Mouse (Mus musculus) v-Abl transformed pro-B cells (cell line): ENCODE data around the gene Rexo1.

Experiments
- in situ Hi-C, 2 experiments: fragments of 400-800 bp; cut with MboI; formaldehyde crosslinking; loops; one replicate each; pipeline ENCODE4 v1.15.1; 2025; ENCODE audit not compliant: unreplicated experiment in 2 of 2

Gene Rexo1

DNA sequence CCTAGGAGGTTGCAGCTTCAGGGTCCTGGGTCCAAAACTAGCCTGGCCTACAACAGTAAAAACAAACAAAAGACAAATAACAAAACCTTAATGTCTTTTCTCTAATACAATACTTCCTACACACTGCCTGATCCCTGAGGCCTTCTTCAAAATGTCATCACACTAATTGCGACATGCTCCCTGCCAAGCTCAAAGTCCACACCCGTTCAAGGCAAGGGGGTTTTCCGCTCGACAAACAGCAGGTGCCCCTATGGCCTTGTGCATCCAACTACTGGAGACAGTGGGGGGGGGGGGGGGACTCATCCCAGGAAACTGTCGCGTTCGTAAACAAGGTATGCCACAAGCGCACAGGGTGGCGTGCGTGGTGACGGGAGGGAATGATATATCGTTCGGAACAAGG lies 739 bp downstream of the Rexo1 start:
- in situ Hi-C loops: loop anchor here in 1 of 2 experiments (25.0 kb wide), 1 partner anchor 327 kb away; no protein-coding TSS in a partner anchor

DNA sequence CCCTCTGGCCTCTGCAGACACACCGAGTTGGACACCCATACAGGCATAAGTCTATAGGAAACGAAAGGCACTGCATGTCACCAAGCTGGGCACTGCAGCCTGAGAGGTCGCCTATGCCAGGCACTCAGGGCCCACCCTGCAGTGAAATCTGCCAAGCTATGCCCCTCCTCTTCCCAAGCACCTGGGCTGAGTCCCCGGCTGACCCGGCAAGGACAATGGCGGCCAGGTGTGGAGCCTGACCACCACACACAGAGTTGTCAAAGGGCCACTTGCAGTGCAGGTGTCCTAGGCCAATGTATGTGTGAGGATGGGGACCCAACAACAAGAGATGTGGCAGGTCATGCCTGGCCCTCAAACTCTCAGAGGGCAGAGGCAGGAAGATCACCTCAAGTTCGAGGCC lies 1.9 kb downstream of the Rexo1 start:
- in situ Hi-C loops: loop anchor here (5.0 to 25.0 kb wide), 2 partner anchors 37 to 328 kb away; no protein-coding TSS in a partner anchor

DNA sequence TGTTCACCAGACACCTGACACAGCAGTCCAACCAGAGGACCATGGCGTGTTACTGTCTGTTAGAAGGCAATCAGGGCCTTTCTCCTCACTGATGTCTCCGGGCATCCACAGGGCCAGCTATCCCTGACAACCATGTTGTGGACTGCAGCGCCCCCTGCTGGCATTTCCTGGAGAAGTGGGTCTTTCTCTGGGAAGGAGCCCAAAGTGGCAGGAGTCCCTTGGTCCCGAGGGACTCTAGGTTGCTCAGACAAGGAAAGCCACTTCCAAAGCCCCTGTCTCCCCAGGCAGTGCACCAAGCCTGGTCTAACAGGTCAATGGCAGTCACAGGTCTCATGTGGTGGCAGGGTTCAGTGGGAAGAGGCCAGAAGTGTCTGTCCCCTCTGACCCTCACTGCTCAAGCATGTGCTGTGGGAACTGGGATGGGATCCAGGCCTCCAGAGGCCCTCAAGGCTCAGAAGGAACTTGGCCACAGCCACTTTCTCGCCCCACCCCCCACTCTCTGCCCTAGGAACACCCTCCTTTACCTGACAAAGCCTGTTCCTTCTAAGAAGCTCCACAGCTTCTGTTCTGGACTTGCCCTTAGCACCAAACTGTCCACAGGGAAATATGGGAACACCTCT lies 3.9 kb downstream of the Rexo1 start:
- in situ Hi-C loops: loop anchor here (5.0 to 25.0 kb wide), 2 partner anchors 35 to 330 kb away; no protein-coding TSS in a partner anchor

DNA sequence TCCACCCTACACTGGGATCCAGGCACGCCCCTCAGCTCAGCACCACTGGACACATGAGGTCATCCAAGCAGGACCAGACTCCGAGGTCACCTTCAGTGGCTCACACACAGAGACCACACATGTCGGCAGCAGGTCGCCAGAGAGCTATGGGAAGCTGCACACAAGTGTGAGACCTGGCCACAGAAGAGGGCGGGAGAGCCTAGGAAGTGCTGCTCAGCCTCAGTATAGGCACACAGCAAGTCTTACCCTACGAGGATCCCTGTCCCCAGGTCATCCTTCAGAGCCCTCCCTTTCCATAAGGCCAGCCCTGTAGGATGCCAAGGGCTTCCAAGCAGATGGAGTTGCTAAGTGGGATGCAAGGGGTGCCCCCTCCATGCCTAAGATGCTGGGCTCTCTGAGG lies 7.4 kb downstream of the Rexo1 start:
- in situ Hi-C loops: loop anchor here in 1 of 2 experiments (5.0 to 25.0 kb wide), 2 partner anchors 107 to 333 kb away; no protein-coding TSS in a partner anchor

DNA sequence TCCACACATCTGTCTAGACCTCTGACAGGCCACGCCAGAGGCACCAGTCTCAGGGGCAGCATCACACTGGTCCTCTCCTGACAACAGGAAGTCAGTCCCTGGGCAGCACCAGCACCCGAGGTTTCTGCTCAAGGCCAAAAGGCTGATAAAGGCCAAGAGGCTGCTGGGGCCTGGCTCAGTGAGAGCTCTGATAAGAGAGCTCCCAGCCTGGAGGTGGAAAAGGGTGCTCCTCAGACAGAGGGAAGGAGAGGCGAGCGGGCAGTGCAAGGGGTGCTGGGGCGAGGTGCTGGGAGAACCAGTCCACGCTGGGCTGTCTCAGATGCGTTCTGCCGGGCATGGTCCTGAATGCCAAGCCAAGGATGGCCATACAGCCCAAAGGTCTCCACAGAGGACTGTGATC lies 7.8 kb downstream of the Rexo1 start:
- in situ Hi-C loops: loop anchor here in 1 of 2 experiments (5.0 to 25.0 kb wide), 2 partner anchors 106 to 334 kb away; no protein-coding TSS in a partner anchor

DNA sequence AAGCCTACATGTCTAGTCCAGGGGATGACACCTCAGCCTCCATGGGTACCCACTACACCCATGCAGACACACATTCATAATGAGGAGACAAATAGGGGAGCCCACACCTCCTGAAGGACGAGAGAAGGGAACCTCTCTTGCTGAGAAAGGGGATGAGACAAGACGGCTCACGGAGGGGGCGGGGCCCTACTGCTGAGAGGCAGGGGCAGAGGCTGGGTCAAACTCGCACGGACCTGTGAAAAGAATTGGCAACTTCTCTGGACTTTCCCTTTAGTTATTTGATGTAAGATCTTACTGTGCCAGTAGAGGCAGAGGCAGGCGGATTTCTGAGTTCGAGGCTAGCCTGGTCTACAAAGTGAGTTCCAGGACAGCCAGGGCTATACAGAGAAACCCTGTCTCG lies 9.0 kb downstream of the Rexo1 start:
- in situ Hi-C loops: loop anchor here in 1 of 2 experiments (5.0 to 25.0 kb wide), 2 partner anchors 105 to 335 kb away; no protein-coding TSS in a partner anchor

DNA sequence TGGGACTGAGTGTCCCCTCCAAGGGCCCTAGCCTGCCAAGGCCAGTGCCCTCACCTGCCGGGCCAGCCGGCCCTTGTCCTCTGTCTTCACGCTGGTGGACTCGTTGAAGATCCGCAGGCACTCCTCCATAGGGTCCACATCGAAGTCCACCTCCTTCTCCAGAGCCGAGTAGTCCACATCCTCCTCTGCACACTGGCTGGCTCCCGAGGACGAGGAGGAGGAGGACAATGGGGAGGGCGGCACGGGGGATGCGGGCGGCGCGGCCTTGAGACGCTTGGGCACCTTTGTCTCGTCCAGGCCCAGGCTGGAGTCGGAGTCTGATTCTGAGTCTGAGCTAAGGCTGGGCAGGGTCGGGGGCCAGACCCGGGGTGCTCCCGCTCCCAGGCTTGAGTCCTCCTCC lies 12.1 kb downstream of the Rexo1 start:
- in situ Hi-C loops: loop anchor here in 1 of 2 experiments (5.0 kb wide), 1 partner anchor 102 kb away; no protein-coding TSS in a partner anchor

DNA sequence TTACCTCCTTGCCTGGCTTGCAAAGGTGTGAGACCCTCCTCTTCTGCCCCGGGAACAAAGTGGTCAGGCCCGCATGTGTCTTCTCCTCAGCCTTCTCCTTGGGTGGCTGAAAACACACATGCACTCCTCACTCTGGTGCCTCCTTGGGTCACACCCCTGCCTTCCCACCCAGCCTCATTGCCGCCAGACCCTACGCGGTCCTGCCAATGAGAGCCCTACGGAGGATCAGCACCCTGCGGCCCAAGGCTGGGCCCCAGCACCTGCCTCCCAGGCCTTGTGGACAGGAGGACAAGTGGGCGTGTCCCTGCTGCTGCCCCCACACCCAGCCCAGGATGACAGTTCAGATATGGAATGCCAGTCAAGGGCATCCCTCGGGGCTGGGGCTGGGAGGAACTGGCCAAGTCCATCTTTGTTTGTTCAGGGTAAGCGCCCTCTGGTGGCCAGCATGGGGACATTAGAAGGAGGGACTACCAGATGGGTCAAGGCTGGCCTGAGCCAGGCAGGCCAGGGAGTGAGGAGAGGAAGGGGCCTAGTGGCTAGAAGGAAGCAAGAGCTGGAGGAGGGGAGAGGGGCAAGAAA lies 12.8 kb downstream of the Rexo1 start:
- in situ Hi-C loops: loop anchor here in 1 of 2 experiments (5.0 kb wide), 1 partner anchor 101 kb away; no protein-coding TSS in a partner anchor

DNA sequence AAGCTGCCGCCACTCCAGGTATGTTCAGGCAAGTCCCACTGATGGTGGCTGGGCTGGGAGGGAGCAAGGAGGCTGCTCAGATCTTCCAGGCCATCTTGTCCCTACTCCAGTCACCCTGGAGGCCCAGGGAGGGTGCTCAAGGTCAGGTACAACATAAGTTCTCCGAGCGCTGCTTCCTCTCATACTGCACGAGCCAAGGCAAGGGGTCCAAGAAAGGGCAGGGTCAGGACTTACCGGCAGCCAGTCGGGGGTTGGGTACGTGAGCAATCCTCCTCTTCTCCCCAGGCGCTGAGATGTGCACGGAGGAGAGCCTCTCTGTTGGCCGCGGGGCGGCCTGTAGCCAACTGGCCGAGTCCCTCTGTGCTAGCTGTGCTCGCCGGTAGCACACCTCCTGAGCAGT lies 13.8 kb downstream of the Rexo1 start:
- in situ Hi-C loops: loop anchor here in 1 of 2 experiments (5.0 kb wide), 1 partner anchor 100 kb away; no protein-coding TSS in a partner anchor

DNA sequence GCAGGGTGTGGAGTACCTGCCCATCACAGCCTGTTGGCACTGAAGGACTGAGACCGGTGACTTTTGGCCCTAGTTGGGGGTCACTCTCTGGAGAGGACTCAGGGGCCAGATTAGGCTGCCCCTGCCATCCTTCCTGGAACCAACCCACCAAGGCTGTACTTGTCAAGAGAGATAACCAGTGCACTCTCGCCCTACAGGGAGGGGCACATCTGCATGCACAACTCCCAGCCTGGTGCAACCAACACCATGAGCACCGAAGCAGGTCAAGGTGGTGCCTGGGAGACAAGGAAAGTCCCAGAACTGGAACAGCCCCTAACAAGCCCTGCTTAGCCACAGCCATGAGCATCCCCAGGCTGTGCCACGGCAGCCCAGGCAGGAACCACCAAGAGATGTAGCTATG lies 14.4 kb downstream of the Rexo1 start:
- in situ Hi-C loops: loop anchor here in 1 of 2 experiments (5.0 kb wide), 1 partner anchor 100 kb away; no protein-coding TSS in a partner anchor

DNA sequence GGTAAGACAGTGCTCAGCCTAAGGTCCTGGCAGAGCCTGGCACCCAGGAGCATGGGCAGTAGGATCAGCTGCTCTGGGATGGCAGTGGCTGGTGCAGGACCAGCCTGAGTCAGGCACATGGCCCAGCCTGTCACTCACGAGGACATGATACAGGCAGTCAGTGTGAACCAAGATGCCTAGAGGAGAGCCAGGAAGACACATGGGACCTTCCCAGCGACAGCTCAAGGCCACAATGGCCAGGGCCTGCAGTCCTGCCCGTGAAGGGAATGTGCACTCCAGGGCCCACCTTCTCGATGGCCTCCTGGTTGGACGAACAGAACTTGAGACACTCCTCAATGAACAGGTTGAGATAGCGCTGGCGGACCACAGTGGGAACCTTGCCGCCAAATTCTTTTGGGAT lies 15.8 kb downstream of the Rexo1 start:
- in situ Hi-C loops: loop anchor here in 1 of 2 experiments (5.0 kb wide), 1 partner anchor 98 kb away; no protein-coding TSS in a partner anchor

DNA sequence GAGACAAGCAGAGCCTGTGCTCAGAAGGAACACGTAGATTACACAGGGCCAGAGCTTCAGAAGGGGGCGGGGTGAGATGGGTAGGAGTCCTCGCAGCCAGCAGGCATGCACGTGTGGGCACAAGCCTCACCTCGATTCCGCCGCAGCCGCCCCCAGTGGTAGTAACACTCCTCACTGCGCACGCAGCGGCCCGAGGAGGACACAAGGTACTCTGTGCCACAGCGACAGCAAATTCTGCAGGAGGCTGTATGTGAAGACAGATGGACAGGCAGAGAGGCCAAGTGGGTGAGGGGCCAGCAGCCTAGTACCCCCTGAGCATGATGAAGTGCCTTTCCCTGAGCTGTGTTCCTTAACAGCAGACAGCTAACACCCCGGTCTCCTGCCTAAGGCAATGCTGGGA lies 17.5 kb downstream of the Rexo1 start:
- in situ Hi-C loops: no loop called here

DNA sequence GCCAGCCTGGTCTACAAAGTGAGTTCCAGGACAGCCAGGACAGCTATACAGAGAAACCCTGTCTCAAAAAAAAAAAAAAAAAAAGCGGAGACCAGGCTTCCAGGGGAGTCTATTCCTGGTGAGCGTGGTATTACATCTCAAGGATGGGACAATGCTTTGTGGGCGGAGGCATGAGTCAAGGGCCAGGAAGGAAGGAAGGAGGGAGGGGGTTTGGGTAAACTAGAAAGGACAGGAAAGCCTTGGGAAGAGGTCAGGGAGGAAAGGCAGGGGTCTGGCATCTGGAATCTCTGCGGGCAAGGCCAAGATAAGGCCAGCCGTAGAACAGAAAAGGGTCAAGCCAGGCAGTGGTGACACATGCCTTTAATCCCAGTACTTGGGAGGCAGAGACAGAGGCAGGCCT lies 21.9 kb downstream of the Rexo1 start:
- in situ Hi-C loops: no loop called here

DNA sequence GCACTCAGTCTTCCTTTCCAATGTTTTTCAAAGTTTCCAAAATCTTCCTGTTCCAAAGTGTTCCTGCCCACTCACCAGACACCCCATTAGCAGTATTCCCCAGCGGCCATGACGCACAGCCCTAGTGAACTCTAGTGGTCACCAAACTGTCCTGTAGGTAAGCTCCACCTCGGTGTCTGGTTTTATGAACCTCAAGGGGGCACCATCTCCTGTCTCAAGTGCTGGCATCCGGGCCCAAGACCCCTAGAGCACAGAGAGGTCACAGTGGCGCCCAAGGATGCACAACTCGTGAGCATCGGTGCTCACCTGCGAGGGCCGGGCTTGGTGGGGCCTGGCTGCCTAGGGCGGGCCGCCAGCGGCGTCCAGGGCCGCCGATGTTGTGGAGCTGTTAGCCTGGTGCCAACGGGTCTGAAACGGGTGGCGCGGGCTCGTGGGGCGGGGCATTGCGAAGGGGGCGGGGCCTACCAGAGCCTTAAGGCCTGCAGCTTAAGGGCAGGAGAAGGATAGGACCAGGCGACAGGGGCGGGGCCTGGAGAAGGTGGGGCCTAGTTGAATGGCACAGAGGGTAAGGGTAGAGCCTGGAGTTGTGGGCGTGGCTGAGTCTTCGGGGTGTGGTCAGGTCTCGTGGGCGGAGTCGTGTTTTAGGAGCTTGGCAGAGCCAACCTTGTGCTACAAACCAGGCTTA lies 22.5 kb downstream of the Rexo1 start, which contains the start of gene Atp8b3:
Gene Atp8b3 (minus strand): TSS at position 415 of the 685 bp plus-strand sequence.
- in situ Hi-C loops: no loop called here

DNA sequence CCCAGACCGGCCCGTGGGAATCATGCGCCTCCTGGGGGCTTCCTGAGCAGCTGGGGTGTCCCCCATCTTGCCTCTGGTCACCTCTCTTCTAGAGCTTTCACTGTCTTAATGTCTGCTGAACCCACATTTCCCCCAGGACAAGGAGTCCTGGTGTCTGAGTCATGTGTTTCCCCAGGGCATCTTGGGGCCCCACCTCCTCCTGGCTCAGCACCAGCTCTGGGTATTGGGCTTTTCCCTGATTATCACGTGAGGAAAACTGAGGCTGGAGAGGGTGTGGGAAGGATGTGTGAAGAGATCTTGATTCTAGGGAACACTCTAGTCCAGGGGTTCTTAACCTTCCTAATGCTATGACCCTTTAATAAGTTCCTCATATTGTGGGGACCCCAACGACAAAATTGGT lies 23.2 kb downstream of the Rexo1 start:
- in situ Hi-C loops: no loop called here

DNA sequence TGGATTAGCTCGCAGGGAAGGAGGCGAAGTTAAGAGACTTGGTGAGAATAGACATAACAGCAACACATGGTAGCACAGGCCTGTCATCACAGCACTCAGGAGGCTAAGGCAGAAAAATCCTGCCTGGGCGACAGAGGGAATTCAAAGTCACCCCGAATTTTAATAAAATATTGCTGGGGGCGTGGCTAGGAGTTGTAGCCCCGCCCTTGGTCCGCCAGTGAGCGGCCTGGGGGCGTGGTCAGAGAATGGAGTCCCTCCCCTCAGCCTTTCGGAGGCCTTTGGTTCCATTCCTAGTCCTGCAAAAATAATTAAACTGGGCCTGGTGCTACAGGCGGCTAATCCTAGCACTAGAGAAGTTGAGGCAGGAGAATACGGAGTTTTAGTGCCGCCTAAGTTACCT lies 25.6 kb downstream of the Rexo1 start:
- in situ Hi-C loops: no loop called here

DNA sequence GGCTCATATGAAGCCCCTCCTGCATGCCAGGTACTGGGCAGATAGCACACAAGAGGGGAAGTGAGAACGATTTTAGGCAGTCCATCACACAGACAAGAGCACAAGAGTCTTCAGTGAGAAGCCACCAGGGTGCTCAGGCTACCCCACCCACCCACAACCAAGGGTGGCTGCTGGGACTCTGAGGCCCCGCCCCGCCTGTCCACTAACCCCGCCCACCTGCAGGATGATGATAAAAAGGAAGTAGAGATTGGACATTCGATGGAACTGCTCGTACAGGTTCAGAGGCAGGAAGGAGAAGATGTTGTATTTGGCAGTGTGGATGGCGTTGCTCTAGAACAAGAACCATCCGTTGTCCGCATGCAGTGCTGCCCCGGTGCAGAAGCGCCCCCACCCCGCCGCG lies 26.3 kb downstream of the Rexo1 start:
- in situ Hi-C loops: no loop called here

DNA sequence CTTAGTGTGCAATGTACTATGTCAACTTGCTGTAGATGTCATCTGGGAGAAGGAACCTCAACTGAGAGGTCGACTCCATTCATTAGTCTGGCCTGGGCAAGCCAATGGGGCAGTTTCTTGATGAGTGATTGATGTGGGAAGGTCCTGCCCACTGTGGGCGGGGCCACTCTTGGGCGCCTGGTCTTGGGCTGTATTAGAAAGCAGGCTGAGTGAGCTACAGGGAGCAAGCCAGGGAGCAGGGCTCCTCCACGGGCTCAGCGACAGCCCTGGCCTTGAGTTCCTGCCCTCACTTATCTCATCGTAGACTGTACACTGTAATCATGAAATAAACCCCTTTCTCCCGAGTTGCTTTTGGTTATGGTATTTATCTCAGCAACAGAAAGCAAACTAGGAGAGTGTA lies 27.7 kb downstream of the Rexo1 start:
- in situ Hi-C loops: no loop called here

DNA sequence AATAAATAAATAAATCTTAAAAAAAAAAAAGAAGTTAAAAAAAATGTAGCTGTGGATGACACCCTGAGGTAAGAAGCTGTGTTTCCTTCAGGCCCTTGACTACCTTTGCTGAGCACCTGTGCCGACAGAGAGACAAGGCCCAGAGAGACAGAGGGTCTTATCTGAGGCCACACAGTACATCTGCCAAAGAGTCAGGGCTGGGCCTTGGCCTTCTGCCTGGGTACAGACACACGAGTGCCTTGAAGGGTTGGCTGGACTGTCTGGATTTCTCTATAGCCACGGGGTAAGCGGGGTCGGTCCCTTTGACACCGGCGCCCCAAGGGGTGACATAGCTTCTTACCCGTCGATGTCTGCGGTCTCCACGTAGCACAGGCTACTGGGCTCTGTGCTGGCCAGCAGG lies 28.6 kb downstream of the Rexo1 start:
- in situ Hi-C loops: no loop called here

DNA sequence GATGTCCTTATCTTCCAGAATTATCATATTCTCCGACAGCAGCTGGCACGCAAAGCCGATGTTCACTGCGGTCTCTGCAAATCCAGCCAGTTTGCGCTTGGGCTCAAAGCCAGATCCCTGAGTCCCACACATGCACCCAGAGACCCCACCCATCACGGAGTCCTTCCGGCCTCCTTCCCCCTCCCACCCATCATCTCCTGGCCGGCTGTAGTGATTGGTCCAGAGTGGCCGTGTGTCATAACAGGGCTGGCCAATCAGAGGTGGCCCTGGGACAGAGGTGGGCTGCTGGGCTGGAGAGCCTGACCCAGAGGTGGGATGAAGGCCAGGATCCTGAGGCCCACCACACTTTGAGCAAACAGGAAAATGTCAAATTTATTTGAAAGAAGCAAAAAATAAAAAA lies 35.2 kb downstream of the Rexo1 start:
- in situ Hi-C loops: no loop called here

DNA sequence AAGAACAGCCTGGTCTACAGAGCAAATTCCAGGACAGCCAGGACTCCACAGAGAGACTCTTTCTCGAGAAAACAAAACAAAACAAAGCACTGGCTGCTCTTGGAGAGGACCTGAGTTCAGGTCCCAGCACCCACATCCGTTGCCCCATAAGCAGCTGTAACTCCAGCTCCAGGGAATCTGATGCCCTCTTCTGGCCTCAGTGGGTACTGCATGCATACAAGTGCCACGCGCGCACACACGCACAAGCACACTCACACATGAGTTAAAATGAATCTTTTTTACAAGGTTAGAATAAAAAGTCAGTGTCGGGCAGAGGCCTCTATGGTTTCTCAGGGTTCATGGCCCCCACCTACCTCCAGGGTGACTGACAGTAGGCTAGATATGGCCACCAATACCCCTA lies 38.1 kb downstream of the Rexo1 start:
- in situ Hi-C loops: loop anchor here (5.0 to 25.0 kb wide), 2 partner anchors 34 to 336 kb away; partner anchors contain the start of gene Efna2 (in 2 of the 2)
